Mouse (Mus musculus) midbrain, embryonic 10.5 days (tissue): ENCODE data around the gene Epc2. TPM values are rescaled to one million over a fixed set of nuclear protein-coding genes. Genes with fewer than 3 reads are reported as not detected.

Experiments
- DNase-seq: peaks from one replicate; pipeline ENCODE4 v3.0.0-alpha.2; 2017; ENCODE audit warnings: low spot score
- H3K27ac ChIP-seq: fragments of 300-500 bp; sonication (generic); replicated peaks from 2 replicates; pipeline ENCODE4 v1.5.1; 2016; ENCODE audit warnings: mild to moderate bottlenecking
- H3K27me3 ChIP-seq: fragments of 300-500 bp; sonication (generic); 2 replicates; pipeline ENCODE4 v1.6.1; 2016; ENCODE audit warnings: low read depth, mild to moderate bottlenecking; ENCODE audit not compliant: poor library complexity, severe bottlenecking
- H3K36me3 ChIP-seq: fragments of 300-500 bp; sonication (generic); 2 replicates; pipeline ENCODE4 v1.6.1; 2016; ENCODE audit warnings: mild to moderate bottlenecking, moderate library complexity
- H3K4me1 ChIP-seq: fragments of 300-500 bp; sonication (generic); 2 replicates; pipeline ENCODE4 v1.6.1; 2016
- H3K4me3 ChIP-seq: fragments of 300-500 bp; sonication (generic); 2 replicates; pipeline ENCODE4 v1.5.1; 2016; ENCODE audit warnings: mild to moderate bottlenecking, moderate library complexity
- H3K9me3 ChIP-seq: fragments of 300-500 bp; sonication (generic); replicated peaks from 2 replicates; pipeline ENCODE4 v1.6.1; 2016; ENCODE audit warnings: mild to moderate bottlenecking
- WGBS: fragments of 180-500 bp; shearing (Covaris S2); methylation state at CpG from one replicate; pipeline ENCODE4 v1.1.7; 2016; 5-methylcytosine and 5-hydroxymethylcytosine counted together
- polyA plus RNA-seq: library from polyadenylated mRNA; unstranded; fragments of >200 nt; fragmentation: Nextera tagmentation; extraction: Ambion mirVana; gene quantifications from 2 replicates; pipeline ENCODE4 v1.2.1, GENCODE M21; 2016

The Epc2 gene
- polyA plus RNA-seq, 1 experiment from 2014 or later = 6.1 TPM

DNA sequence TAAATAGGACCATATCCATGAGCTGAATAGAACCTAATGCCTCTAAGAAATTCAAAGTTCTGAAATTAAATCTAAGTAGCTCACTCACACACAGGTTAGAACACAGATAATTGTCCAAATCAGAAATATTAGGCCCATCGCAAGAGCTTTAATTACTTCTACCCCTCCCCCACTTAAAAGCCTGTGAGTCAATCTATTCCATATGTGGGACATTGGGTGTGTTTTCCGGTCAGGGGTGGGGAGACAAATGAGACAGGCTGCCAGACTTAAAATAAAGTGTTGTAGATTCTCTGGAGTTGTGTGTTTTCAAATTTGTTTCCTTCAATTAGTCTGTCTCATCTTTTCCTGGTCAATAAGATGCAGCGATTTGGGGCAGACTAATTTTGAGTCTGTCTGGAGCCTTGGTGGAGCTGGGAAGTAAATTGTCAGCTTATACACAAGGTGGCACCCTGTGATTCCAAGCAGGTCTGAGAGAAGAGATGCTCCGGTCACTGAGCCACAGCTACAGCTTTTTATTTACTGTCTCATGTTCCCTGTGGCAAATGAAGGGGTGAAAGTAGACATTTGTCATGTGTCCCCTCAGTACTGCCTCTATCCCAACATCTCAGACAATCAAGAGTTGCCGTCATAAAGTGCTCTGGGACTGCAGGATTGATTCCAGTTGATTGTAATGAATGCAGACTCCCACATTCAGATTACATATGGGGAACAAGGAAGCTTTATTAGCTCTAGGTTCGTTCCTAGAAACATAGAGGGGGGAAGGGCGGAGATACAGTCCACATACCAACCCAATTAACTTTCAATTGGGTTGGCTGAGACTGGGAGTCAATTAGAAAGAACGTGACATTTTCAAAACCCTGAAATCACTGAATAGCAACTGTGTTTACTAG is 3.5 kb upstream of the Epc2 start:
- H3K27ac ChIP-seq = no peak overlapping the region
- 63% methylated on average over 8 of the region's 8 CpGs for WGBS
- peaks cover 14% of the 10 kb centered on the region; the same call in 1 of the 2 replicates for H3K4me1 ChIP-seq
- H3K36me3 ChIP-seq = no peaks in the 10 kb centered on the region
- DNase-seq = no peak
- H3K9me3 ChIP-seq = no peaks in the 10 kb centered on the region
- no peak overlapping the region for H3K4me3 ChIP-seq
- H3K27me3 ChIP-seq = peaks cover 6% of the 10 kb centered on the region

DNA sequence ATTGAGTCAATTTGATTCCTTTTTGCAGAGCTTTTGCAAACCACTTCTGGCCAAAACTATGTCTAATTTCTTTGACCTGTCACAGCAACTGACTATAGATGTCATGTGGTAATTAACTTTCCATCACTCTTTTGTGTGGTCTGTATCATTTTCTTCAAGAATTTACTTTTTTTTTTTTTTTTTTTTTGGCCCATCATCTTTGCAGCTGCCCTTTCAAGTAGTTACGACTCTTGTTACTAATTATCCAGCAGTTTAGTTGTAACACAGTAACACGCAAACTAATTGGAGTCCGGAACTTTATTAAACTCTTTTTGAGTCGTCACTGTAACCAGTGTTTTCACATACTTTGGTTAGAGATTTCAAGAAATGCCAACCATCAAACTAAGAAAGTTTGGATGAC is 819 bp upstream of the Epc2 start:
- Histone ChIP-seq H3K27me3 (peaks cover 6% of the 10 kb centered on the region), H3K9me3 (no peaks in the 10 kb centered on the region), H3K27ac (peak overlapping the region; percentile 100), H3K36me3 (no peaks in the 10 kb centered on the region), H3K4me1 (peaks cover 21% of the 10 kb centered on the region), H3K4me3 (peak overlapping the region; percentile 94)
- 18% methylated on average over 4 of the region's 4 CpGs for WGBS
- no peak for DNase-seq

- Histone ChIP-seq H3K4me3 (peak overlapping the region; percentile 94), H3K27ac (peak overlapping the region; percentile 100), H3K36me3 (no peaks in the 10 kb centered on the region), H3K27me3 (peaks cover 6% of the 10 kb centered on the region), H3K4me1 (peaks cover 21% of the 10 kb centered on the region), H3K9me3 (no peaks in the 10 kb centered on the region)
- peak; percentile 93 for DNase-seq
- WGBS = under 1% methylated on average over 45 of the region's 64 CpGs
These were observed 438 bp downstream of the Epc2 start for GRCm38 (mm10) chr2:49451637-49452211.

DNA sequence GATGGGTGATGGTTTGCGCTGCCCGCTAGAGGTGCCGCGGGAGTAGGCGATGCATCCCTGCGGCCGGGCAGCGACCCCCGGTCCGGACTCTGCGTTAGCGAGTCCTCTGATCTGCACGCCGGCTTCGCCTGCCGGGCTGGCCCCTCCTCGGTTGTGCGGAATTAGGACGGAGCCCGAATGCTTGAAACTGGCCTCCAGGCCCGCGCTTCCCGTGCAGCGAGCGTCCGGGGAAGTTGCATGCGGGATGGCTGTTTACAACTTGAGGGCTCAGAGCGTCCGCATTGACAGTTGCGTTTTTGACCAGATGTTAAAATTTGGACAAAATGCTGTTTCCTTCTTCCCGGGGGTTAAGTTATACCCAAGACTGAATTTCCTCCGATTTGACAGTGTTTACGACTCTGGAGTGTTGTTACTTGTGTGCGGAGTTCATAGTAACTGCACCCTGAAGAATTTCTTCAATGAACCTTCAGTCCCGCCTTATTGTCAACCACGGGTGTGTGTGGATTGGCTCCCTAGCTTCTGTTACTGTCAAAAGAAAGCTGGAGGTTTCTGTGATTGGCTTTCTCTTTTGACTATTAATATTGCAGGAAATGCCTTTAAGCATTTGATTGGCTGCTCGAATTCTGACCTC is 1.3 kb downstream of the Epc2 start:
- peak; percentile 44 for DNase-seq
- Histone ChIP-seq H3K4me3 (peak overlapping the region; percentile 94), H3K27ac (peak overlapping the region; percentile 100), H3K9me3 (no peaks in the 10 kb centered on the region), H3K27me3 (peaks cover 6% of the 10 kb centered on the region), H3K36me3 (no peaks in the 10 kb centered on the region), H3K4me1 (peaks cover 21% of the 10 kb centered on the region)
- WGBS = under 1% methylated on average over 37 of the region's 37 CpGs

- peaks cover 6% of the 10 kb centered on the region for H3K4me1 ChIP-seq
- 89% methylated on average over 2 of the region's 2 CpGs for WGBS
These were observed 6.5 kb downstream of the Epc2 start for GRCm38 (mm10) chr2:49457797-49458196.

GRCm38 (mm10) chr2:49465672-49466222 is 14.5 kb downstream of the Epc2 start:
- Histone ChIP-seq H3K27ac (no peak overlapping the region), H3K27me3 (no peaks in the 10 kb centered on the region), H3K36me3 (peaks cover 17% of the 10 kb centered on the region), H3K4me3 (no peak overlapping the region), H3K9me3 (peaks cover 15% of the 10 kb centered on the region), H3K4me1 (no peaks in the 10 kb centered on the region)
- WGBS = 88% methylated on average over 3 of the region's 3 CpGs
- no peak for DNase-seq

More at GRCm38 (mm10) chr2:49457797-49458196, 6.5 kb downstream of the Epc2 start:
- Histone ChIP-seq H3K4me3 (no peak overlapping the region), H3K36me3 (peaks cover 22% of the 10 kb centered on the region), H3K9me3 (peaks cover 18% of the 10 kb centered on the region), H3K27me3 (no peaks in the 10 kb centered on the region), H3K27ac (no peak overlapping the region)
- no peak for DNase-seq

DNA sequence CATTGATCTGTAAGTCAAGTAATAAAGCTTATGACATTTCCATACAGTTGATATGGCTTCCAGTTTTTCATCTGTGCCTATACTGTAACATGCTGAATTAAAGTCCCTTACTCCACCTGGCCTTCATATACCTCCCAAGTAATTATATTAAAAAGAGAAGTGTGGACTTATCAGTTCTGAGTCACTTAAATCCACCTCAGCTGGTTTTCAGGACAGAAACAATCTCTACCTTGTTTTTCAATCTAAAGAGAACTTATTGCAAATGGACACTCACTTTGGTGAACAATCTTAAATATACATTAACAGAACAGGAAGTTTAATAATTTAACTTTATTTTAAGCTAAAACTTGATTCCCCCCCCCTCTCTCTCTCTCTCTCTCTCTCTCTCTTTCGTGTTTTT is 15.8 kb downstream of the Epc2 start:
- Histone ChIP-seq H3K4me3 (no peak overlapping the region), H3K27ac (no peak overlapping the region), H3K9me3 (peaks cover 3% of the 10 kb centered on the region; the same call in 1 of the 2 replicates), H3K36me3 (peaks cover 5% of the 10 kb centered on the region), H3K27me3 (no peaks in the 10 kb centered on the region), H3K4me1 (no peaks in the 10 kb centered on the region)
- WGBS = 81% methylated on average over 1 of the region's 1 CpGs
- DNase-seq = no peak

DNA sequence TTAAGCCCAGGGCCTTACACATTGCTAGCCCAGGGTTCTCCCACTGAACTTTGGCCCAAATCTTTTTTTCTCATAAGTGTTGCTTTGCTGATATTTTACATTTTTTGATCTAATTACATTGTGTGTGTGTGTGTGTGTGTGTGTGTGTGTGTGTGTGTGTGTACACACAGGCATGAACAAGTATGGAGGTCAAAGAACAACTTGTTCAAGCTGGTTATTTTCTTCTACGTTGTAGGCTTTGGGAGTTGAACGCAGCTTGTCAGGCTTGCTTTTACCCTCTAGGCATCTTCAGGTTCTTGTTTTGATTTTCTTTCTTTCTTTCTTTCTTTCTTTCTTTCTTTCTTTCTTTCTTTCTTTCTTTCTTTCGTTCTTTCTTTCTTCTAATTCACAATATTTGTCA is 19.9 kb downstream of the Epc2 start:
- H3K9me3 ChIP-seq = no peaks in the 10 kb centered on the region; the same call in 1 of the 2 replicates
- H3K4me1 ChIP-seq = no peaks in the 10 kb centered on the region
- no peak overlapping the region for H3K27ac ChIP-seq
- 89% methylated on average over 3 of the region's 3 CpGs for WGBS
- peaks cover 9% of the 10 kb centered on the region for H3K36me3 ChIP-seq
- H3K4me3 ChIP-seq = no peak overlapping the region
- no peaks in the 10 kb centered on the region for H3K27me3 ChIP-seq
- DNase-seq = no peak

DNA sequence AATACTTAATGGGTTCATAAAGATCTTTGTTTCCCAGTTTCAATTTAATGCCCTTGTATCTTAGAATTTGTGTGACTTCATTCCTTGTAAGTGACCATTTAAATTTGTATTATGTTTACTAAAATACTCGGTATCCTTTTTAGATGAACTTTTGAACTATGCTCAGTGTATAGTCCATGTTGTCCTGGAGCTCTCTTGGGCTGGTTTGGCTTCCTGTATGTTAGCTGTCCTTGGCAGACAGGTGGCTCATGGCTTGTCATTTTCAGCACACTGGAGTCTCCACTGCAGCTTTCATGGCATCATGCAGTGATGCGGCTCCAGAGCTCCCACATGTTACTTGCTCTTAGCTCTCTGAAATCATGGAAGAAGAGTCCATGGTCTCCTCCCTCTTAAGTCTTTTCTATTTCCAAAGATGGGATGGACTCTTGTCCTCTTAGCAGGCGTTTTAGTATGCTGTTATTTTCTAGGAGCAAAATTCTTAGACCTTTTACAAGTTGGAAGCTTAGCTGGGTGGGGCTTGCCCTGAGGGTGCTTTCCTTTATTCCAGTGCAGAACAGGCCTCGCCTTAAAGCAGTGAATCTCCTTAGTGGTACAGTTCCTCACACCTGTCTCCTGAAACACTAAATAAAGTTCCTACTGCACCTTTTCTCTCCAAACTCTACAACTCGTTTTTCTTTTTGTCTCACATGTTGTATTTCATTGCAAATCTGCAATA is 20.5 kb downstream of the Epc2 start:
- H3K4me3 ChIP-seq = no peak overlapping the region
- 83% methylated on average over 5 of the region's 5 CpGs for WGBS
- no peaks in the 10 kb centered on the region; the same call in 1 of the 2 replicates for H3K9me3 ChIP-seq
- no peaks in the 10 kb centered on the region for H3K4me1 ChIP-seq
- H3K27ac ChIP-seq = no peak overlapping the region
- no peaks in the 10 kb centered on the region for H3K27me3 ChIP-seq
- peaks cover 9% of the 10 kb centered on the region for H3K36me3 ChIP-seq
- DNase-seq = no peak

GRCm38 (mm10) chr2:49472443-49472842 is 21.2 kb downstream of the Epc2 start:
- Histone ChIP-seq H3K27ac (no peak overlapping the region), H3K4me1 (no peaks in the 10 kb centered on the region), H3K36me3 (peaks cover 9% of the 10 kb centered on the region), H3K9me3 (no peaks in the 10 kb centered on the region; the same call in 1 of the 2 replicates), H3K4me3 (no peak overlapping the region), H3K27me3 (no peaks in the 10 kb centered on the region)
- DNase-seq = no peak
- WGBS = 96% methylated on average over 6 of the region's 6 CpGs

GRCm38 (mm10) chr2:49482146-49482545 is 30.9 kb downstream of the Epc2 start:
- DNase-seq = no peak
- no peak overlapping the region for H3K27ac ChIP-seq
- 0 out of 2 replicates have a peak, but pooled peaks cover 2% of the 10 kb centered on the region for H3K36me3 ChIP-seq
- H3K9me3 ChIP-seq = no peaks in the 10 kb centered on the region; the same call in 1 of the 2 replicates
- H3K4me3 ChIP-seq = no peak overlapping the region
- no peaks in the 10 kb centered on the region for H3K27me3 ChIP-seq
- H3K4me1 ChIP-seq = no peaks in the 10 kb centered on the region

GRCm38 (mm10) chr2:49483382-49483781 is 32.1 kb downstream of the Epc2 start:
- Histone ChIP-seq H3K27ac (no peak overlapping the region), H3K4me3 (no peak overlapping the region)
- 96% methylated on average over 5 of the region's 5 CpGs for WGBS

More at GRCm38 (mm10) chr2:49483382-49483781, 32.1 kb downstream of the Epc2 start:
- no peak for DNase-seq
- Histone ChIP-seq H3K4me1 (no peaks in the 10 kb centered on the region), H3K27me3 (no peaks in the 10 kb centered on the region), H3K36me3 (0 out of 2 replicates have a peak, but pooled peaks cover 2% of the 10 kb centered on the region), H3K9me3 (no peaks in the 10 kb centered on the region; the same call in 1 of the 2 replicates)
